Mouse (Mus musculus): ENCODE measurements around the gene Boll. TPM values are rescaled to one million over a fixed set of nuclear protein-coding genes. Genes with fewer than 3 reads are reported as not detected.
A peak's percentile ranks its signal among the peaks of the same experiment; 100 is the strongest.

Gene Boll
- total RNA-seq, 2 experiments from 2014 or later, result not detected

DNA sequence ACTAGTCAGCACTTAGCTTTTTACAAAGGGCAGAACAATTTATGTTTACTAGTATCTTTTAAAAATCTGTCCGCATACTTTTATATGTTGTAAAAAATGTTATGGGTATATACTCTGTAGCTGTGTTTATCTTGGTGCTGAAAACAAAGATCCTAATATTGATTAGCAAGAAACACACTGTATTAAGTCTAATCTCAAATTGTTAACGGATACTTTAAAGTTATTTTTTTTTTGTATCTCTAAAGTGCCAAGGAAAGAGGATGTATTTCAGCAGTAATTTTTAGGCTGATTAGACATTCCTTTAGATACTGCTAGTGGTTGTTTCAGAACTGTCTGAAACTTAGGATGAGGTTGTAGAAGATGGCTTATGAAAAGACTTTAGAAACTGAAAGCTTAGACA, 116.9 kb downstream of the Boll start:
- ATAC-seq (replicated peaks; ENCODE audit: low FRiP score, poor library complexity, severe bottlenecking), result no peak

DNA sequence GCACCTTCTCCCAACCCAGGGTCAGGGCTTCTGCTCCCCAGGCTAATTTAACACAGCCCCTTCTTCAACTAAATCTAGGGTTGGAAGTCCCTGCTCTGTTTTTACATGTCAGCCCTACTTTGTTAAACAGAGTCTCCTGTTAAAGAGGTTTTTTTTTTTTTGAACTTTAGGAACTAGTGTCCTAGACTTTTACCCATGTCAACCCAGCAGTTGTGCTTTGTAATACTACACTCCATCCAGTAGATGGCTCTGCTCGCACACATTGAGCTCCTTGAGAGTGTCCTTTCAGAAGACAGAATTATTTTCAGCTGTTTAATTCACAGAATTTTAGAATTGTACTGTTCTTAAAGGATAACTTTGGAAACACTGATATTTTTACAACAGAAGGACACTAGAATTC, 124.0 kb downstream of the Boll start:
- ATAC-seq (replicated peaks; ENCODE audit: low FRiP score, poor library complexity, severe bottlenecking), result peak; percentile 63; the same call in 1 of the 2 replicates

DNA sequence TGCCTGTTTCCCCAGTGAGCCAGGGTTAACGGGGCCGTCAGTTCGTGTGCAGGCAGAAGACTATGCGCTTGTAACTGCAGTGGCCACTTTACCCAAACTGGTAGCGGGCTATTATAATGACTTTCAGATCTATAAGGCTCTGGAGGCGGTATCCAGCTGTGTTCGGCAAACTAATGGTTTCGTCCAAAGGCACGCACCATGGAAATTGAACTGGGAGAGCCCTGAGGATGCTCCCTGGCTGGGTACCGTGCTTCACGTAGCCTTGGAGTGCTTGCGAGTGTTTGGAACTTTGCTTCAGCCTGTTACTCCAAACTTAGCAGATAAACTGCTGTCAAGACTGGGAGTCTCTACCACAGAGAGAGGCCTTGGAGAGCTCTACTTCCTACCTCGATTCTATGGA, 124.8 kb downstream of the Boll start:
- ATAC-seq (replicated peaks; ENCODE audit: low FRiP score, poor library complexity, severe bottlenecking), result 0 out of 2 replicates have a peak, but pooled peaks have one; percentile 3

DNA sequence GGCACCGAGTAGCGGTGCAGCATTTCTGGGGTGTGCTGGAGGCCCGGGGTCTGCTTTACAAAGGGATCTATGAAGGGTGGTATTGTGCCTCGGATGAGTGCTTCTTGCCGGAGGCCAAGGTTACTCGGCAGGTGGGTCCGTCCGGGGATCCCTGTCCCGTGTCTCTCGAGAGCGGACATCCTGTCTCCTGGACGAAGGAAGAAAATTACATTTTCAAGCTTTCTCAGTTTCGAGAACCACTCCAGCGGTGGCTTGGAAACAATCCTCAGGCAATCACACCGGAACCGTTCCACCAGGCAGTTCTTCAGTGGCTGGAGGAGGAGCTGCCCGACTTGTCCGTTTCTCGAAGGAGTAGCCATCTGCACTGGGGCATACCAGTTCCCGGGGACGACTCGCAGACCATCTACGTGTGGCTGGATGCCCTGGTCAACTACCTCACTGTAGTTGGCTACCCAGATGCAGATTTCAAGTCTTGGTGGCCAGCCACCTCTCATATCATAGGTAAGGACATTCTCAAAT, 125.6 kb downstream of the Boll start:
- peak; percentile 34 for ATAC-seq (replicated peaks; ENCODE audit: low FRiP score, poor library complexity, severe bottlenecking)

DNA sequence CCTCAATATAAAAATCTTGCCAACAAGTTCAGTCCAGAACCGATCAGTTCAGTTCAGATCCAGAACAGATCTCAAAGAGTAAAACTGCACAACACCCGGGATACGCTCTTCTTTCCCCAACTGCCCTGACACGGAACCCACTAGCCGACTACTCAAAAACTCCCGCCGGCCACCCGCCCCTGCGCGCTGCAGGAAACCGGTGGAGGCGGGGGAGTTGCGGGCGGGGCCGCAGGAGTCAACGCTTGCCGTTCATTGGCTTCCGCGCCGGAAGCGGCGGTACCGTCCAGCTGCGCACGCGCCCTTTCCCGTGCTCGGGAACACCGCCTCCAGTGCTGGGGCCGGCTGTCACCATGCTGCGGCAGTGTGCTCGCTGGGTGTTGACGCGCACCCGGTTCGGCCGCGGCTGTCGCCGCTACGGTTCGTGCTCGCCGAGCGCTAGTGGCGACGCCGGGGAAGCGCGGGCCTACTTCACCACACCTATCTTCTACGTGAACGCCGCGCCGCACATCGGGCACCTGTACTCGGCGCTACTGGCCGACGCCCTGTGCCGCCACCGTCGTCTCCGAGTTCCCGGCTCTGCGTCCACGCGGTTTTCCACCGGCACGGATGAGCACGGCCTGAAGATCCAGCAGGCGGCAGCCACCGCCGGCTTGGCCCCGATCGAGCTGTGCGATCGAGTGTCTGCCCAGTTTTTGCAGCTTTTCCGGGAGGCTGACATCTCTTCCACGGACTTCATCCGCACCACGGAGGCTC, 126.2 kb downstream of the Boll start, which contains the start of gene Mars2:
Gene Mars2, plus strand, starts transcription at position 288 of the 753 bp plus-strand sequence.
- ATAC-seq (replicated peaks; ENCODE audit: low FRiP score, poor library complexity, severe bottlenecking), result peak; percentile 94

DNA sequence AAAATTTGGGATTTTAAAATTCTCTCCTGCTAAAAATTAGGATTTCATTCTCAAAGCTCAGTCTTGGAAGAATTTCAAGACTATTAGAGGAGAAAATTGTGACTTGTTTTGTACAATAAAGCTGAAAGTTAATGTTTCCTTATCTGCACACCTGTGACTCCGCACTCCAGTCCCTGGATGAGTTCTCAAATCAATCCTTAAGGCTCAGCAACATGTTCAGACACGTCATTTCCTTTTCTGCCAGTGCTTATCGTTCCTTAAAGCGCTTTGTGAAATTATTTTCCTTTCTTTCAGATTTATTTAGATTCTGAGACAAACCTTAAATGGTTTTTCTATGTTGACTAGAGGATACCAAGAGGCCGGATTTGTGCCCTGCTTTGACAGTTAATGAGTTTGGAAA, 126.8 kb downstream of the Boll start:
- ATAC-seq (replicated peaks; ENCODE audit: low FRiP score, poor library complexity, severe bottlenecking), result no peak

DNA sequence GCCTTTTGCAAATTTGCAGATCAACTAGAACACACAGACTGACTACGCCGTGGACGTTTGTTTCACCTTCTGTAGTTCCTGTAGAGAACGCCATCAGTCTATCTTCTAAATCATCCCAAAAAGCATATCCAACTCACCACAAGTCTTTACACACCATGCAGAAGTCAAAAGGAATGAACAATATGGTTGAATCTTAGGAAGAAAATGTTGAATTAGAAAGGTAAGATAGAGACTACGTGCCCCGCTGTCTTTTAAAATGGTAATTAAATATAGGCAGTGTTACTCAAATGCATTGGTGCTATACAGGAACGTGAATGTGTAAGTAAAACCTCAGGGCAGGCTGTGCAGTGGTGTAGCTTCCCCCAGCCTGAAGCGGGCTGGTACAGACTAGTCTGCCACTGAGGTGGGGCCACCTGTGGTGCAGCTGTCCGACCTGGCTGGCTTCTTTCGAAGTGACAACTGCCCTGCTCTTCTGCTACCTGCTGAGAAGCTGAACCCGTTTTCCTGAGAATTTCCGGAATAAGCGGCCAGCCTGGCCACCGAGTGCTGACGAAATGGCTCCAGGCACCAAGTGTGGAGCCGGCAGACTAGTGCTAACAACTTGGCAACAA, 128.3 kb downstream of the Boll start:
- no peak for ATAC-seq (replicated peaks; ENCODE audit: low FRiP score, poor library complexity, severe bottlenecking)

DNA sequence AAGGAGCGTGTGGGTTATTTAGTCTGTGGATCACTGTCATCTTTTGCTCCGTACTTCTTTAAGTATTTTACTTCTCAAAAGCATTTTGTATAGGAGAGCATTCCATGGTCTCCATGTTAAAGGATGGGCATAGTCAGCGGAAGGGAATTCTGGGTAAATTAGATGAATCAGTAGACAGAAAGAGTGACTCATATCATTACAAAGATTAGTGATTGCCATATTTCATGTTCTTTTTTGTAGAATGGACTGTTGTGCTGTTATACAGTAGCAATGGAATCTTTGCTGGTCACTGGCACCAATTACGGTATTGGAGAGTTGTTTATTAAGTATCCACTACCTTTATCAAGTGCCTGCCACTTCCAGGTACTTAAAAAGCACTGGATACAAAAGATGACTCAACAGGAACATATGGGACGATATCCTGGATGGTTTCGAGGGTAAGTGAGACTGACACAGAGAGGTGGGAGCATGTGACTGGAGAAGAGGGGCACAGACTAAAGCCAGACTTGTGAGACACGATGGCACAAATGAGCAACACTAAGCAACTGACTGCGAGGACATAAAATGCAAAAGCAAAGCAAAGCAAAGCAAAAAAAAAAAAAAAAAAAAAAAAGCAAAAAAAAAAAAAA, 134.9 kb downstream of the Boll start:
- ATAC-seq (replicated peaks; ENCODE audit: low FRiP score, poor library complexity, severe bottlenecking), result no peak

DNA sequence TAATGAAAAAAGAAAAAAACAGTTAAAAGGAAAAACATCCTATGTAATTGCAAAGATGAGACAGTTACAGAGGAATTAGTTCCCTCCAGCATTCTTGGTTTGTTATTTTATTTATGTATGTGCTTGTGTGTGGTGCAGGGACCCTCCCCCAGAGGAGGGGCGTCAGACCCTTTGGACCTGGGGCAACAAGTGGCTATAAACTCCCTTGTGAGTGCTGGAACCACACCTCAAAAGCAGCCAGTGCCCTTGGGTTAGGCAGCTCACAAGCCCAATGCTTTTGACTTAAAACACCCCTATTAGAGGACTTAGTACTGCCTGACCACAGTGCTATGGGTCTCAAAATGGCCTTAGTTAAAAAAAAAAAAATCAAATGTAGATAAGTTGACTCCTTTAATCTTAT, 135.9 kb downstream of the Boll start:
- ATAC-seq (replicated peaks; ENCODE audit: low FRiP score, poor library complexity, severe bottlenecking), result no peak

DNA sequence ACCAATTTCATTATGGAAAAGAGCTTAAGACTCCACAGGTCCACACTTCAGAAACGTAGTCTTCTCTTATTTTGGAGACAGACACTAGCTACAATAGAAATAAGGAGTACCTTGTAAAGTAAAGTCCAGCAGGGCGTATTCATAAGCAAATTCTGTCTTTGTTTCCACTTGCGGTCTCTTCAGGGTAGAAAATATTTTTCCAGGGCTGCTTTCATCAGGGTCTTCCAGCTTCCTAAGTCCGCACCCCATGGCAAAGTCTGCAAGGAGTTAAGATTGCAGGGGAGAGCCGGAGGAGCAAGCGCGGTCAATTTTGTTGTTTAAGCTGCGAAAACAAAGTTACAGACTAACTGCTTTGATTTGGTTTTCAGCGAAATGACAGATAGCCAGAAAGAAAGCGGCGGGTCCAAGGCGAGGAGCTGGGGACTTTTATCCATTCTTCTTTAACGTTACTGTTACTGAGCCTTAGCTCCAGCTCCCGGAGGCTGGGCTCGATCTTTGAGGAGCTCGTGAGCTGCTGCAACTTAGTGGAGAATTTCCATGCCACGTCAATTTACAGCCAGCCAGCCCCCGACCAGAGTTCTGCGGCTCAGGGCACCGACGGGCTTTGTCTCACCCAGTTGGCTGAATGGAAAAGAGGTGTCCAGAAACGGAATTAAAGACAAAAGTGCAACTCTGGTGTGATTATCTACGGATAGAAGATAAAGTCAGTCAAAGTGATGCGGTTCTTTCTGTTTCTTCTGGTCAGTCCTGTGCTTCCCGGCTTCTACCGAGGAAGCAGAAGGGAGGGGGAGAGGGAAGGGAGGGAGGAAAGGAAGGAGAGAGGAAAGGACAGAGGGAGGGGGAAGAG, 137.0 kb downstream of the Boll start, which contains the start of gene Rftn2:
Gene Rftn2, minus strand, starts transcription at position 772 of the 847 bp plus-strand sequence.
- no peak for ATAC-seq (replicated peaks; ENCODE audit: low FRiP score, poor library complexity, severe bottlenecking)

DNA sequence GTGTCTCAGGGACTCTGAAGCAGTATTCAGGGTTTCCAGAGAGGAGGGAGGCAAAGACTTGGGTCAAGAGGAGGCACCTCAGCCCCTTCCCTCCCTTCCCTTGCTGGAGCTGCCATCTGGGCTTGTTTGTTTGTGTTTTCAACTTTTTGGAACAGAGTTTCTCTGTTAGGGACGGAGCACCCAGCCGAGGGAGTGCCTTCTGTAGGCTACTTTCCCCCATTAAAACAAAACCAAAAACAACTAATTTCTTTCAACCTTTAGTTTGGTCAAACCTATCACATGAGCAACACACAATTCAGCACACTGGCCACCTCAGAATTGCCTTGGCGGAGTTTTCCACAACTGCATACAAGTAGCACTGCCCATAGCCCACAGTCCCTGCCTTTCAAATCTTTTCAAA, 137.9 kb downstream of the Boll start:
- ATAC-seq (replicated peaks; ENCODE audit: low FRiP score, poor library complexity, severe bottlenecking), result no peak

DNA sequence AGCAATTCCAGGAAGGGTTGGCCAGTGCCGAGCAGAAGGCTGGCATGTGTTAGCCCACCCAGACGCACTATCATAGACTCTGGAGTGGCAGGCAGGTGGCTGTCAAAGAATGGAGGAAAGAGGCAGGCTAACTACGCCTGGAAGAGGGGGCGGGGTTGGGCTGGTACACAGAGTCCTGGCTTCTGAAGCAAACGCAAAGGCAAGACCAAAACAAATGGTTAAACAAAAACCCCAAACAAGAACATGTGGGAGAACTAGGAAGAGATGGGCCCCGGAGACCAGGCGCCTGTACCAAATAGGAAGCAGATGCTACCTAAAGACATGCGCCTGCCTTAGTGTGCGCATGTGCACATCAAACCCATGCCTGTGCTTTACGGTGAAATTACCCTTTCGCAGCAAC, 139.2 kb downstream of the Boll start:
- no peak for ATAC-seq (replicated peaks; ENCODE audit: low FRiP score, poor library complexity, severe bottlenecking)

DNA sequence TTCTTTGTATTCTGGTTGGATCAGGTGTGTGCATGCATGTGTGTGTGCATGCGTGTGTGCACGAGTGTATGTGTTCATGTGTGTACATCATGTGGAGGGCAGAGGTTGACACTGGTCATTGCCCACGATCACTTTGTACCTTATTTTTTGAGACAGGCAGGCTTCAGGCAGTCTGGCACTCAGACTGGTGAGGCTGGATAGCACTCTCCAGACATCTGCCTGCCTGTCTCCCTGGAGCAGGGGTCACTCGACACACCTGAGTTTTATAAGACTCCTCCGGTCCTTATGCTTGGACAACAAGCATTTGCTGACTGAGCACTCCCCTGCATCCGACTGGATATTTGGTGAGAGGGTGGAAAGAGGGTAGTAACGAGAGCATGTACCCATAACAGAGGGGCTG, 140.2 kb downstream of the Boll start:
- no peak for ATAC-seq (replicated peaks; ENCODE audit: low FRiP score, poor library complexity, severe bottlenecking)

DNA sequence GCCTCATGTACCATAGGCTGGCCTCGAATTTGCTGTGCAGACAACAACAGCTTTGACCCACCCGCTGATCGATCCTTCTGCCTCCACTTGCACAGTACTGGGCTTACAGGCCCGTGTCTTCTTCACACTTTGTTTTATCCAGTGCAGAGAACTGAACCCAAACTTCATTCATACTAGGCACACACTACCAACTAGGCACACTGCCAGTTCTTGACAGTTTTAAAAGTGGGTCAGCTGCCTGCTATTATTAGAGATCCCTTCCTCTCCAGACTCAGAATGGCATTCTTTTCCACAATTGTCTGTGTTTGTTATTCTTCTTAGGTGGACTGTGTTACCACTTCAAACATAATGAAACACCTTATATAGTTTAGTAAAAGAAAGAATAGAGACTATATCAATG, 141.9 kb downstream of the Boll start:
- ATAC-seq (replicated peaks; ENCODE audit: low FRiP score, poor library complexity, severe bottlenecking), result no peak

DNA sequence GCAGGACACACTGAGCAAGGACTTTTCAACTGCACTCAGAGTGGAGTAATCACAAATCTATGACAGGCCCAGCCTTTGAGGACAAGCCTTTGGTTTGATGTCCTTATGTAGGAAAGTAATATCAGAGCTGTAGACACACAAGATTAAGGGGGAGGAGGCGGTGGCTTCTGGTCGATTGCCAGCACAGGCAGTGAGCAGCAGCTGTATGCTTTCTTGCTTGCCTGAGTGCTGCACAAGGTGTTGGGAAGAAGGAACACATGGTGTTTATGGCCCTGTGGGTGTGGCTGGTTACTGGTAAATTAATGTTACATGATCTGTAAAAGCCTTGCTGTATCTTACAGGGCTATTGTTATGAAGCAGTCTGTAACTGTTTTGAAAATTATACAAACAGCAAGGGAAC, 146.1 kb downstream of the Boll start:
- ATAC-seq (replicated peaks; ENCODE audit: low FRiP score, poor library complexity, severe bottlenecking), result no peak

DNA sequence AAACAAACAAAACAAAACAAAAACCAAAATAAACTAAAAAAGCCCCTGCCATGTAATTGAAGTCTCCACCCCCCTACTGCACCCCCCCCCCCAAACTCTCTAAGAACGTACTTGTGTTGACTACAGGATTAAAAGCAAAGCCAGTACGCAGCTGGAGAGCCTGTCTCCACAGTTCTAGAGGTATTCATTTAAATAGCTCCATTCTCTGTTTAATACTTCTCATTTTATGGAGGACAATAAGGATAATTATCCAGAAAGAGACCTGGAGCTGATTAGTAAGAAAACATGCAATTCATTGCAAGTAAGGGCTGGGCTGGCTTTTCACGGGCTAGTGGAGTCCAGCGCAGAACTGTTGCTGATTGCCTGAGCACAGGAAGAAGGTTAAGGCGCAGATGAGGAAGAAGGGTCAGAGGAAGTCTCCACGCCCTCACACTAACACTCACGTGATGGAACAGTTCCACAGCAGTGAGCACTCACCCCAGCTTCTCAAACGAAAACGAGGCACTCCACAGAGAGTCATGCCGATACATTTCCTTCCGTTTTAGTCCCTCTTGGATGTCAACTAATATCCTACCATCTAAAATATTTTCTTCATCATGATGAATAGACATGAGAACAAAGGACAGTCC, 148.0 kb downstream of the Boll start:
- no peak for ATAC-seq (replicated peaks; ENCODE audit: low FRiP score, poor library complexity, severe bottlenecking)

DNA sequence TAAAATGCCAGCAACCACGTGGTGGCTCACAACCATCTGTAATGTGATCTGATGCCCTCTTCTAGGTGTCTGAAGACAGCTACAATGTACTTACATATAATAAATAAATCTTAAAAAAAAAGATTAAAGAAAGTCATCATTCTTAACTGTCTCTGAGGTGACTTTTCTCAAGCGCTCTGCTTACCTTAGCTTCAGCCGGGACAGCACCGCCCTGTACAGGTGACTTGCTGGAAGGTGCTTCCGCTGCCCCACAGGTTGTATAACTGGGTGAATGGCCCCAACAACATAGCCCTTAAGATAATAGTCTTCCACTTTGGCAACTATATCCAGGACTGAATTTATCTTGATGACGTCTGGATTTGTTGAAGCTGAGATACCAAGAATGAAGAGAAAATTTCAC, 149.3 kb downstream of the Boll start:
- no peak for ATAC-seq (replicated peaks; ENCODE audit: low FRiP score, poor library complexity, severe bottlenecking)

DNA sequence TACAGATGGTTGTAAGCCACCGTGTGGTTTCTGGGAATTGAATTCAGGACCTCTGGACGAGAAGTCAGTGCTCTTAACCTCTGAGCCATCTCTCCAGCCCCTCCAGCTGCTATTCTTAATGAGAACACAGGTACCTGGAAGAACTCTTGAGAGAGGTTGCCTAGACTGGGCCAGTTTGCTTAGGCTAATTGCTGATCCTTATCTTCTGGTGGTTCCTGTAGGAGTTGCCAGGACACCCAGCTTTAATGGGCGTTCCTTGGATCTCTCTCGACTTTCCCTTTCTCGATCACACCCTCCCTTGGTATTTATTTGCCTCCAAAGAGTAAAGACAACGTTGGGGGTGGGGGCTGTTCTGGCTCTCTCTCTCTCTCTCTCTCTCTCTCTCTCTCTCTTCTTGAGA, 149.8 kb downstream of the Boll start:
- ATAC-seq (replicated peaks; ENCODE audit: low FRiP score, poor library complexity, severe bottlenecking), result no peak

DNA sequence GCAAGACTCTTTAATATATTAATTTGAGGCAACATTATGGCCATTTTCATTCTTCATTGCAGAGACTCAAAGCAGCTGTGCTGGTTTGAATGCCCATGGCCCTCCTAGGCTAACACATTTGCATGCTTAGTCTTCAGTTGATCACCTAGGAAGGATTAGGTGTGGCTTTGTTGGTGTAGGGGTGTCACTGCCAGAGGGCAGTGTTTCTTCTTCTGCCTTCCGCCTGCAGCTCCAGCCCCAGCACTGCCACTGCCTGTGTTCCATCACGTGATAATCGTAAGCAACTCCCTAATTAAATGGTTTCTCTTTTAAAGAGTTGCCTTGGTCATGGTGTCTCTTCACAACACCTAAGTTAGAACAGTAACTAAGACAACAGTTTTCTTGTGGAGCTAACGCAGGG, 150.5 kb downstream of the Boll start:
- no peak for ATAC-seq (replicated peaks; ENCODE audit: low FRiP score, poor library complexity, severe bottlenecking)

DNA sequence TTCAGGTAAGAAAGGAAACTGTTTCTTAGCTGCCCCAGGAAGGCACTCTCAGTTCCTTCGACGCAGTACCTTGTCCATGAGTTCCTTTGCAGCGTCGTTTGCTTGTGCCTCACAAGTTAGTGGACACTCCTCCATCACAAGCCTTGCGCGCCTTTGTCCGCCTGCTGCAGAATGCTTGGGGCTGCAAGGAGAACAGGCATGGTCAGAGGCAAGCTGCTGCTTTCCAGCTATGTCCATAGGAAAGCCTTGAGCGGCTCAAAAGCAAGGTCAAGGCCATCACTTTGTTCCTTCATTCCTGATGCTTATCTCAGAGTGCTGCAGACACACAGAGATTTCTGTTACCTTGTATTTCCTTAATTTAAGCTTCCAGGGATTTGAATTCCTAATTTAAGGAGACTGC, 152.2 kb downstream of the Boll start:
- ATAC-seq (replicated peaks; ENCODE audit: low FRiP score, poor library complexity, severe bottlenecking), result no peak
